Mouse (Mus musculus): ENCODE data around the gene Ccdc174. TPM values are rescaled to one million over a fixed set of nuclear protein-coding genes. Genes with fewer than 3 reads are reported as not detected.

Gene Ccdc174
- total and polyA plus RNA-seq, 3 experiments = 13.7 to 23.5 (median 18.8) TPM

DNA sequence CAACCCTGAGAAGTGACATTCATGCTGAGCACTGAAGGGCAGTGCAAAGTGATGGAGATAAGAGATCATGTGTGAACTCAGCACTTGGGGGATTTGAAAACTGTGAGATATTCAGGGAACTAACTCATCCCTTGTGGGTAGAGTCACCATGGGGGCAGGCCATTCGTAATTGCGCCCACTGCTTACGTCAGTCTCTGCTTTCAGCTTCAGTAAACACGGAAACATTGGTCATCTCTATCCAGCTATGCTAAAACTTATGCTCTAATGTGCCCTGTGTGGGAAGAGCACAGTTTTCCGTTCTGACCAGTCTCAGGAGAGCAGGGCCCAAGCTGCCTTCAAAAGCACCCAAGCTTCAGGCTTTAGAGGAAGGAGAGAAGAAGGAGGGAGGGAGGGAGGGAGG, 19.5 kb upstream of the Ccdc174 start:
- Histone ChIP-seq H3K4me3 (replicated peaks in 1 of 3; ENCODE audit: low read depth in 2 of 3, low read length in 2 of 3, poor library complexity in 1 of 3) (peak overlapping the region in 1 of 3 experiments; percentile 26), H3K9ac (ENCODE audit: insufficient read depth, low read depth) (peak overlapping the region; percentile 49), H3K36me3 (replicated peaks in 1 of 2; ENCODE audit: control insufficient read depth in 1 of 2, insufficient read depth in 1 of 2, low read length in 1 of 2) (no peaks in the 10 kb centered on the region), H3K9me3 (replicated peaks; ENCODE audit: low read length) (peaks cover 2% of the 10 kb centered on the region), H3K27ac (ENCODE audit: insufficient read depth, low read depth) (no peak overlapping the region), H3K27me3 (replicated peaks) (peaks cover 69% of the 10 kb centered on the region), H3K4me2 (ENCODE audit: insufficient read depth, low read depth, poor library complexity, severe bottlenecking) (peak overlapping the region; percentile 90), H3K79me2 (replicated peaks; ENCODE audit: control insufficient read depth, extremely low read depth, insufficient read depth, poor library complexity, severe bottlenecking) (no peaks in the 10 kb centered on the region), H3K4me1 (ENCODE audit: control insufficient read depth in 1 of 2, insufficient read depth in 2 of 2) (peaks cover 10 to 19% of the 10 kb centered on the region in 2 experiments)
- in situ Hi-C loops (cut with MboI; ENCODE audit: low pct_ligation_motif_present, low pct_unique_long_range_greater_than_20kb, low sequenced_read_pairs) (loop anchor here (10.0 kb wide), 1 partner anchor 74 kb away; no protein-coding TSS in a partner anchor), dilution Hi-C loops (cut with MboI; ENCODE audit: extremely low pct_ligation_motif_present, extremely low pct_unique_long_range_greater_than_20kb, low sequenced_read_pairs) (no loop called here)
- TF ChIP-seq BHLHE40 (IDR thresholded peaks at IDR 0.05; ENCODE audit: low read depth, low read length) (peak; percentile 31; the same call in 1 of the 2 replicates), IRF4 (IDR thresholded peaks at IDR 0.05; ENCODE audit: low read depth, low read length) (peak; percentile 56; the same call in 1 of the 2 replicates), KAT2A (IDR thresholded peaks at IDR 0.05; ENCODE audit: insufficient replicate concordance, low read length) (no peak), ETS1 (conservative IDR thresholded peaks at IDR 0.05; ENCODE audit: low read depth, low read length) (peak; percentile 82), NRF1 (IDR thresholded peaks at IDR 0.05; ENCODE audit: low read depth, low read length) (no peak), TBP (conservative IDR thresholded peaks at IDR 0.05; ENCODE audit: low read depth, low read length) (peak; percentile 42; the same call in 1 of the 2 replicates), SMC3 (IDR thresholded peaks at IDR 0.05; ENCODE audit: low read depth, low read length) (no peak), MEF2A (IDR thresholded peaks at IDR 0.05; ENCODE audit: borderline replicate concordance, low read depth, low read length) (peak; percentile 77; the same call in 1 of the 2 replicates), MAZ (IDR thresholded peaks at IDR 0.05; ENCODE audit: low read depth, low read length) (0 out of 2 replicates have a peak, but pooled peaks have one; percentile 41), TCF12 (IDR thresholded peaks at IDR 0.05; ENCODE audit: low read depth, low read length) (peak; percentile 39; the same call in 1 of the 2 replicates), ELF1 (IDR thresholded peaks at IDR 0.05; ENCODE audit: low read depth, low read length) (0 out of 2 replicates have a peak, but pooled peaks have one; percentile 48), MAX (IDR thresholded peaks at IDR 0.05; ENCODE audit: low read length) (no peak)
- peak; percentile 66 for DNase-seq (ENCODE audit: extremely low read depth)

DNA sequence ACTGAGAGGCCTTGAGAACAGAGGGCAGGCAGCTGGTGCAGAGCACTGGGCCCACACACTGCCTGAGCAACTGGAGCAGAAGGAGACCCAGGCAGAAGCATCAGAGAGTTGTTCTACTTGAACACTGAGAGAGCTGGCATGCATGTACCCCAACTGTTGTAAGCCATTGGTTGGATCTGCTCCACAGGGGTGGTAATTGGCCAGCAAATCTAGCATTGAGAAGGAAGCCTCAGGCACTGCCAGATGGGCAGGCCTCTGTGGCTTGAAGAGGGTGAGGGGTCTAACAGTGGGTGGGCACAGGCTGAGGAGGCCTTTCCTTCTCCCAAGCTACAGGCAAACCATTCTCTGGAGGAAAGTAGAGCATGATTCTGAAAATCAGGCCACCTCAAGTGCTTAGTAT, 15.0 kb upstream of the Ccdc174 start:
- dilution Hi-C loops (cut with MboI; ENCODE audit: extremely low pct_ligation_motif_present, extremely low pct_unique_long_range_greater_than_20kb, low sequenced_read_pairs) = no loop called here
- no peak for TF ChIP-seq USF2 (conservative IDR thresholded peaks at IDR 0.05; ENCODE audit: low read depth, low read length)
- TF ChIP-seq EP300 (IDR thresholded peaks at IDR 0.05; ENCODE audit: low read length) = no peak
- TF ChIP-seq JUND (conservative IDR thresholded peaks at IDR 0.05; ENCODE audit: low read depth, low read length) = no peak
- no peak for TF ChIP-seq MAX (IDR thresholded peaks at IDR 0.05; ENCODE audit: low read length)
- no peak for TF ChIP-seq CTCF (conservative IDR thresholded peaks at IDR 0.05 in 1 of 2, IDR thresholded peaks at IDR 0.05 in 1 of 2; ENCODE audit: low read depth in 2 of 2, low read length in 2 of 2)
- TF ChIP-seq MXI1 (IDR thresholded peaks at IDR 0.05; ENCODE audit: low read depth, low read length) = no peak
- TF ChIP-seq MEF2A (IDR thresholded peaks at IDR 0.05; ENCODE audit: borderline replicate concordance, low read depth, low read length) = no peak
- TF ChIP-seq TCF12 (IDR thresholded peaks at IDR 0.05; ENCODE audit: low read depth, low read length) = no peak
- TF ChIP-seq ZNF384 (IDR thresholded peaks at IDR 0.05; ENCODE audit: low read depth, low read length) = no peak
- TF ChIP-seq POLR2A (IDR thresholded peaks at IDR 0.05; ENCODE audit: low read depth, low read length) = no peak
- no peak for TF ChIP-seq CHD1 (IDR thresholded peaks at IDR 0.05; ENCODE audit: low read depth, low read length)
- no peak for TF ChIP-seq E2F4 (IDR thresholded peaks at IDR 0.05; ENCODE audit: insufficient replicate concordance, low read depth, low read length)
- no peak for TF ChIP-seq ZKSCAN1 (IDR thresholded peaks at IDR 0.05; ENCODE audit: borderline replicate concordance, low read depth, low read length)
- no peak for TF ChIP-seq SMC3 (IDR thresholded peaks at IDR 0.05; ENCODE audit: low read depth, low read length)
- TF ChIP-seq NRF1 (IDR thresholded peaks at IDR 0.05; ENCODE audit: low read depth, low read length) = no peak
- TF ChIP-seq ELF1 (IDR thresholded peaks at IDR 0.05; ENCODE audit: low read depth, low read length) = no peak

More for the DNA sequence above, 15.0 kb upstream of the Ccdc174 start:
- Histone ChIP-seq H3K4me1 (ENCODE audit: control insufficient read depth in 1 of 2, insufficient read depth in 2 of 2) (peaks cover 4 to 8% of the 10 kb centered on the region in 2 experiments; a peak in 3 of 4 replicates), H3K4me2 (ENCODE audit: insufficient read depth, low read depth, poor library complexity, severe bottlenecking) (no peak overlapping the region), H3K9me3 (replicated peaks; ENCODE audit: low read length) (peaks cover 2% of the 10 kb centered on the region), H3K9ac (ENCODE audit: insufficient read depth, low read depth) (no peak overlapping the region), H3K27ac (ENCODE audit: insufficient read depth, low read depth) (no peak overlapping the region), H3K36me3 (replicated peaks in 1 of 2; ENCODE audit: control insufficient read depth in 1 of 2, insufficient read depth in 1 of 2, low read length in 1 of 2) (peaks cover 0 to 3% of the 10 kb centered on the region in 2 experiments), H3K4me3 (replicated peaks in 1 of 3; ENCODE audit: low read depth in 2 of 3, low read length in 2 of 3, poor library complexity in 1 of 3) (no peak overlapping the region), H3K27me3 (replicated peaks) (peaks cover 55% of the 10 kb centered on the region), H3K79me2 (replicated peaks; ENCODE audit: control insufficient read depth, extremely low read depth, insufficient read depth, poor library complexity, severe bottlenecking) (no peaks in the 10 kb centered on the region)
- DNase-seq (ENCODE audit: extremely low read depth) = no peak
- in situ Hi-C loops (cut with MboI; ENCODE audit: low pct_ligation_motif_present, low pct_unique_long_range_greater_than_20kb, low sequenced_read_pairs) = no loop called here

All from CH12.LX (cell line).